Mouse (Mus musculus) intestine, embryonic 15.5 days (tissue): ENCODE measurements around the gene Limd2. TPM values are rescaled to one million over a fixed set of nuclear protein-coding genes. Genes with fewer than 3 reads are reported as not detected.

Source experiments
- polyA plus RNA-seq: library from polyadenylated mRNA; unstranded; fragments of >200 nt; fragmentation: Nextera tagmentation; extraction: Ambion mirVana; gene quantifications from 2 replicates; pipeline ENCODE4 v1.2.1, GENCODE M21; 2015

Gene Limd2
- polyA plus RNA-seq, 1 experiment from 2014 or later = 108 TPM

Other genes with a start within 250 kb of the Limd2 start
- 44.0 and 45.5 TPM in 2 replicates for gene Cyb561, start 207.5 kb downstream of the Limd2 start, polyA plus RNA-seq
- 6.9 and 11.1 TPM in 2 replicates for gene Ace, start 192.9 kb downstream of the Limd2 start, polyA plus RNA-seq
- not detected in 2 replicates for gene Ace3, start 166.2 kb downstream of the Limd2 start, polyA plus RNA-seq
- gene Kcnh6, start 152.7 kb downstream of the Limd2 start, polyA plus RNA-seq = 2.2 and 2.5 TPM in 2 replicates
- 51.6 and 52.3 TPM in 2 replicates for gene Dcaf7, start 124.0 kb downstream of the Limd2 start, polyA plus RNA-seq
- 12.0 and 14.0 TPM in 2 replicates for gene Taco1, start 94.8 kb downstream of the Limd2 start, polyA plus RNA-seq
- 14.2 and 18.0 TPM in 2 replicates for gene Map3k3, start 76.2 kb downstream of the Limd2 start, polyA plus RNA-seq
- gene Gm10840, start within 50 bp of the Limd2 start, polyA plus RNA-seq = not detected in 2 replicates
- gene Strada, start 41.3 kb upstream of the Limd2 start, polyA plus RNA-seq = 14.0 and 14.9 TPM in 2 replicates
- 88.6 and 91.5 TPM in 2 replicates for gene Ccdc47, start 55.5 kb upstream of the Limd2 start, polyA plus RNA-seq
- gene Ddx42, start 56.1 kb upstream of the Limd2 start, polyA plus RNA-seq = 58.1 and 62.9 TPM in 2 replicates
- 52.5 and 56.3 TPM in 2 replicates for gene Ftsj3, start 95.2 kb upstream of the Limd2 start, polyA plus RNA-seq
- gene Psmc5, start 95.3 kb upstream of the Limd2 start, polyA plus RNA-seq = 247 and 259 TPM in 2 replicates
- gene Smarcd2, start 112.1 kb upstream of the Limd2 start, polyA plus RNA-seq = 60.6 and 61.5 TPM in 2 replicates
- 0.31 and 0.33 TPM in 2 replicates for gene Tcam1, start 115.8 kb upstream of the Limd2 start, polyA plus RNA-seq
- not detected in 2 replicates for gene Gh, start 141.0 kb upstream of the Limd2 start, polyA plus RNA-seq
- 2.9 and 3.0 TPM in 2 replicates for gene Cd79b, start 153.9 kb upstream of the Limd2 start, polyA plus RNA-seq
- 0.03 and 0.05 TPM in 2 replicates for gene Scn4a, start 192.4 kb upstream of the Limd2 start, polyA plus RNA-seq
- 0.34 and 0.69 TPM in 2 replicates for gene Prr29, start 204.6 kb upstream of the Limd2 start, polyA plus RNA-seq
- gene Icam2, start 227.2 kb upstream of the Limd2 start, polyA plus RNA-seq = 38.1 and 39.3 TPM in 2 replicates